Mouse (Mus musculus) small intestine, adult 2 months (tissue): ENCODE measurements at regions not wholly inside any gene's neighbourhood (a gene's known extent, or its start where the extent isn't known, plus 50 kb on each side); places are given as distances from the start of the nearest gene placed in this dataset.

ENCODE experiments used
- CTCF ChIP-seq: fragments of 200-500 bp; IDR thresholded peaks from 2 replicates; pipeline ENCODE4 v1.5.1; 2012; ENCODE audit warnings: low read depth, mild to moderate bottlenecking, control low read depth, inconsistent platforms, low read length, moderate library complexity, mixed read lengths; ENCODE audit not compliant: insufficient replicate concordance, insufficient read length; ENCODE audit errors: extremely low read depth
- POLR2A ChIP-seq: fragments of 200-500 bp; IDR thresholded peaks from 2 replicates; pipeline ENCODE4 v1.6.1; 2012; ENCODE audit warnings: low read depth, mild to moderate bottlenecking, control low read depth, inconsistent platforms, low read length, moderate library complexity

DNA sequence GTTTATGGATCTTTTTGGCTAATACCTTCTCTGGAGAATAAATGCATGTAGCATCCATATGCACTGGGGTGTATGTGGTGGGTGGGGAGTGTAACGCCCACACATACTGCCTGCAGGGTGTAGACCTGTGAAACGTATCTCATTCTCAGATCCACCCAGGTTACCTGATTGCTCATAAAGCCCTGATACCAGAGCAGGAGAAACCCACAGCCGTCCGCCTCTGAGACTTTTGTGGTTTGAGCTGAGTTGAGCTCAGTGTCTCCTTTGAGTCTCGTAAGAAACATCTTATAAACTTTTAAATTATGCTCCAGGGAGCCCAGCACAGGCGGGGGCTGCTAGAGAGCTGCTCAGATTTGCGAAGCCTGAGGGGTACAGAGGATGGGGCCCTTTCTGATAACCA, 88.7 kb upstream of the Tgfbr2 start:
- no peak for TF ChIP-seq CTCF
- no peak for TF ChIP-seq POLR2A
